Mouse (Mus musculus): ENCODE measurements at regions not wholly inside any gene's neighbourhood (a gene's known extent, or its start where the extent isn't known, plus 50 kb on each side); places are given as distances from the start of the nearest gene placed in this dataset.

DNA sequence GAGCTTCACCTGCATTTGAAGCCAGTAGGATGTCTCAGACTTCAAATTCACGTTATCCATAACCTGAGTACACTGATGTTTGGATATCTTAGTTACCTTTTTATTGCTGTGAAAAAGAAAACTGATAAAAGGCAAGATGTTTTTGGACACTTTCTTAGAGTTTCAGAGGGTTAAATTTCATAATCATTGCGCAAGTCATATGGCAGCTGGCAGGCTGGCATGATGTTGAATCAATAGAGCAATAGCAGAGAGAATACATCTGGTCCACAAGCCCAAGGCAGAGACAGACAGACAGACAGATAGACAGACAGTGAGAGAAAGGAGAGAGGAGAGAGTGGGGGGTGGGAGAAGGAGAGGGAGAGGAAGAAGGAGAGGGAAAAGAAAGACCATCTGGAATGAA, 102.3 kb upstream of the Tmem106b start:
- no peak for TF ChIP-seq CTCF (IDR thresholded peaks at IDR 0.05; ENCODE audit: control insufficient read depth, insufficient read depth, insufficient read length)
- no peak for TF ChIP-seq MAX (IDR thresholded peaks at IDR 0.05)

Measured in C2C12 (cell line).